Mouse (Mus musculus): ENCODE measurements at regions not wholly inside any gene's neighbourhood (a gene's known extent, or its start where the extent isn't known, plus 50 kb on each side); places are given as distances from the start of the nearest gene placed in this dataset.
"Not testable (repeated sequence)": the region's sequence is repeated elsewhere in the genome, so short reads cannot be mapped to it uniquely, and the experiment has no call there.

- DNase-seq (ENCODE audit: low spot score), result not testable (repeated sequence)
Observed at GRCm38 (mm10) chr1:184669173-184669572, 63.2 kb downstream of the Hlx start.

- no peak for DNase-seq (ENCODE audit: low spot score)
Observed at GRCm38 (mm10) chr1:184668428-184668827, 64.0 kb downstream of the Hlx start.

- no peak for DNase-seq (ENCODE audit: low spot score)
Observed at GRCm38 (mm10) chr1:184668022-184668421, 64.4 kb downstream of the Hlx start.

- DNase-seq (ENCODE audit: low spot score), result no peak
Observed at GRCm38 (mm10) chr1:184665243-184665642, 67.2 kb downstream of the Hlx start.

- peak; percentile 25 for DNase-seq (ENCODE audit: low spot score)
Observed at GRCm38 (mm10) chr1:184664098-184664375, 68.4 kb downstream of the Hlx start.

GRCm38 (mm10) chr1:184663300-184664097, 68.9 kb downstream of the Hlx start:
- DNase-seq (ENCODE audit: low spot score), result peak; percentile 25

GRCm38 (mm10) chr1:184650541-184651105, 81.8 kb downstream of the Hlx start:
- DNase-seq (ENCODE audit: low spot score), result peak; percentile 32

GRCm38 (mm10) chr1:184647920-184648540, 84.4 kb downstream of the Hlx start:
- DNase-seq (ENCODE audit: low spot score), result no peak

- peak; percentile 56 for DNase-seq (ENCODE audit: low spot score)
Observed at GRCm38 (mm10) chr1:184644767-184645598, 87.4 kb downstream of the Hlx start.

- no peak for DNase-seq (ENCODE audit: low spot score)
Observed at GRCm38 (mm10) chr1:184630695-184631475, 101.5 kb downstream of the Hlx start.

GRCm38 (mm10) chr1:184629194-184629593, 103.2 kb downstream of the Hlx start:
- DNase-seq (ENCODE audit: low spot score), result no peak

- DNase-seq (ENCODE audit: low spot score), result no peak
Observed at GRCm38 (mm10) chr1:184628566-184629168, 103.8 kb downstream of the Hlx start.

- DNase-seq (ENCODE audit: low spot score), result peak; percentile 8
Observed at GRCm38 (mm10) chr1:184622462-184622861, 110.0 kb downstream of the Hlx start.

- DNase-seq (ENCODE audit: low spot score), result peak; percentile 39
Observed at GRCm38 (mm10) chr1:184621950-184622349, 110.5 kb downstream of the Hlx start.

- no peak for DNase-seq (ENCODE audit: low spot score)
Observed at GRCm38 (mm10) chr1:184617853-184618454, 114.5 kb downstream of the Hlx start.

GRCm38 (mm10) chr1:184615991-184616390, 116.4 kb downstream of the Hlx start:
- DNase-seq (ENCODE audit: low spot score), result no peak

GRCm38 (mm10) chr1:184614699-184615415, 117.6 kb downstream of the Hlx start:
- peak; percentile 91 for DNase-seq (ENCODE audit: low spot score)

GRCm38 (mm10) chr1:184612880-184613279, 119.5 kb downstream of the Hlx start:
- DNase-seq (ENCODE audit: low spot score), result no peak

- no peak for DNase-seq (ENCODE audit: low spot score)
Observed at GRCm38 (mm10) chr1:184608938-184609337, 123.5 kb downstream of the Hlx start.

GRCm38 (mm10) chr1:184608338-184608737, 124.1 kb downstream of the Hlx start:
- no peak for DNase-seq (ENCODE audit: low spot score)
